Mouse (Mus musculus) layer of hippocampus, adult 8-10 months (tissue): ENCODE data around the gene Olfr1352. TPM values are rescaled to one million over a fixed set of nuclear protein-coding genes. Genes with fewer than 3 reads are reported as not detected.
"Not testable (repeated sequence)": the region's sequence is repeated elsewhere in the genome, so short reads cannot be mapped to it uniquely, and the experiment has no call there.

Source experiments
- DNase-seq, 2 experiments: peaks; one replicate each; pipeline ENCODE4 v3.0.0; 2022; ENCODE audit warnings: low spot score in 2 of 2
- total RNA-seq, 4 experiments: library from RNA; stranded (reverse); gene quantifications; 2 replicates each; pipeline ENCODE4 v1.2.4; 2022

Olfr1352 gene
- total RNA-seq: not detected

DNA sequence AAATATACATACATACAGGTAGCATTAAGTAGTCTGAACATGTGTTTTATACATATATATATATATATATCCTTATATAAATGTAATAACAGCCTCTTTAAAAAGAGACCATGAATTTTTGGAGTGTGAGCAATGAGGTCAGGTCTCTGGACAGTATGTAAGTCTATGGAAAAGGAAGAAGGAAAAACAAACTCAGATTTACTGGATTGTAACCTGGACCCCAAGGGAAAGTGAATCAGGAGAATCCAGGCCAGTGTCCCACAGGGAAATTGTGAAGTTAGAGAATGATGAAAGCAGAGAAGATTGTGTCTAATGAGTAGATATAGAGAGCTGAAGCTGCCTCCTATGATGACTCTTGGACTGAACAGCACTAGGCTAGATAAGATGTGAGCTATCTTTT, at the start of gene Olfr1352:
TSS of gene Olfr1352 (plus strand) at position 301 of the 400 bp plus-strand sequence.
- no peak for DNase-seq

DNA sequence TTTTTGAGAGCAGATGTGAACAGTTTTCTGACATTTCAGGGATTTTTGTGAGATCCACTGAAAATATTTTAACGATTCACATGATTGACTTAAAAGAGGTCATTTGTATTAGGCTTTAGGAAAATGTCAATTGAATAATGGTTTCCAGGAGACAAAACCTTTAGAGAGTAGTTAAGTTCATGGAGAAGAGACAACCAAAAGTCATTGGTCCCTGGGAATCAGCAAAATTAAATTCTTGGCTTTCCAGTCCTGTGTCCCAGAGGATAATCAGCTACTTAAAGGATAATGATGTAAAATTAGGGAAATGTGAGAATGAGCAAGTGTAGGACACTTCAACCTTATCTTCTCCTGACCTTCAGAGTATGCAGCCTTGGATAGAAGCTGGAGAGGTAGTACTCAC, 30.5 kb upstream of the Olfr1352 start, which contains the start of gene Olfr8:
TSS of gene Olfr8 (plus strand) at position 301 of the 400 bp plus-strand sequence.
- DNase-seq: not testable (repeated sequence)

- DNase-seq: not testable (repeated sequence)
Observed at GRCm38 (mm10) chr10:78963009-78963408, 17.8 kb upstream of the Olfr1352 start, which contains the start of gene Olfr1353. TSS of gene Olfr1353 (plus strand) at chr10:78963309.

- no peak for DNase-seq
Observed at GRCm38 (mm10) chr10:79012172-79012571, 31.3 kb downstream of the Olfr1352 start, which contains the start of gene Olfr1351. TSS of gene Olfr1351 (plus strand) at chr10:79012472.

DNA sequence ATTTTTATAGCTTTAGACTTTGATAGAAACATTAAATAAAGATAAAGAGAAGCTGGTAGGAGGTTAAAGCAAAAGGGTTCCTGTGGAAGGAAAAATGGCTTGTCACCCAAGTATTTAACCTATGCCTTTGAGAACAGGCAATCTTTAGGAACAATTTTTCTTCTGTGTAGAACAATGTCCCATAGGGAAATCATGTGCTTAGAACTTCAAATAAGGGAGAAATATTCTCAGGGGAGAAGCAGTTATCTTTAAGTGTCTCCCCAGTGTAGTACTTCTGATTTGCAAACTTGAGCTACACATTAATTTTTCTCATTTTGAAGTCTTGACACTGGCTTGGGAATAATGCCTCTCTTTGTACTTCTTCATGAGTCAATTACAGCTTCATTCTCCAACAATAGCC, 47.6 kb downstream of the Olfr1352 start, which contains the start of gene Olfr57:
TSS of gene Olfr57 (plus strand) at position 301 of the 400 bp plus-strand sequence.
- DNase-seq: no peak

Other genes with a start within 250 kb of the Olfr1352 start
- gene Ccdc105, start 228.0 kb upstream of the Olfr1352 start, total RNA-seq: under 1 TPM; 0.29 to 0.75 (median 0.45) TPM
- gene Slc1a6, start 200.6 kb upstream of the Olfr1352 start, total RNA-seq: 10 to 100 TPM; 11.2 to 13.6 (median 12.6) TPM
- gene Olfr1356, start 128.9 kb upstream of the Olfr1352 start, total RNA-seq: not detected
- gene Olfr1355, start 105.5 kb upstream of the Olfr1352 start, total RNA-seq: not detected
- gene Olfr1354, start 67.9 kb upstream of the Olfr1352 start, total RNA-seq: not detected
- gene Olfr8, start 30.4 kb upstream of the Olfr1352 start, total RNA-seq: not detected
- gene Olfr1353, start 17.7 kb upstream of the Olfr1352 start, total RNA-seq: not detected
- gene Olfr1351, start 31.4 kb downstream of the Olfr1352 start, total RNA-seq: not detected
- not detected for gene Olfr57, start 47.7 kb downstream of the Olfr1352 start, total RNA-seq
- 10 to 100 TPM; 20.9 to 27.7 (median 24.3) TPM for gene 2610008E11Rik, start 116.5 kb downstream of the Olfr1352 start, total RNA-seq
- not detected for gene Vmn2r80, start 167.7 kb downstream of the Olfr1352 start, total RNA-seq